Mouse (Mus musculus) lung, postnatal 0 days (tissue): Measurements from ENCODE around the gene Vmn2r85. TPM values are rescaled to one million over a fixed set of nuclear protein-coding genes. Genes with fewer than 3 reads are reported as not detected.
"Not testable (repeated sequence)": the region's sequence is repeated elsewhere in the genome, so short reads cannot be mapped to it uniquely, and the experiment has no call there.

ENCODE experiments used
- ATAC-seq: fragments of 200-750 bp; cut with Nextera tagmentation; 2 replicates; pipeline ENCODE4 v1.8.0; 2017; ENCODE audit warnings: moderate library complexity
- DNase-seq: peaks from one replicate; pipeline ENCODE4 v3.0.0-alpha.2; 2016; ENCODE audit warnings: low spot score
- H3K27ac ChIP-seq: fragments of 300-500 bp; sonication (generic); 2 replicates; pipeline ENCODE4 v1.5.1; 2014; ENCODE audit warnings: antibody characterized with exemption, mild to moderate bottlenecking, low read length, mixed read lengths
- H3K27me3 ChIP-seq: fragments of 300-500 bp; sonication (generic); replicated peaks from 2 replicates; pipeline ENCODE4 v1.6.1; 2014; ENCODE audit warnings: low read length, mixed read lengths; ENCODE audit not compliant: insufficient read depth
- H3K36me3 ChIP-seq: fragments of 300-500 bp; sonication (generic); 2 replicates; pipeline ENCODE4 v1.6.1; 2014; ENCODE audit warnings: low read length, mixed read lengths; ENCODE audit not compliant: insufficient read depth
- H3K4me1 ChIP-seq: fragments of 300-500 bp; sonication (generic); 2 replicates; pipeline ENCODE4 v1.6.1; 2014; ENCODE audit warnings: antibody characterized with exemption, low read depth, low read length, mixed read lengths; ENCODE audit not compliant: insufficient read depth
- H3K4me2 ChIP-seq: fragments of 300-500 bp; sonication (generic); replicated peaks from 2 replicates; pipeline ENCODE4 v1.6.1; 2014; ENCODE audit warnings: low read depth, mild to moderate bottlenecking, low read length, moderate library complexity, mixed read lengths
- H3K4me3 ChIP-seq: fragments of 300-500 bp; sonication (generic); 2 replicates; pipeline ENCODE4 v1.5.1; 2014; ENCODE audit warnings: low read depth, low read length
- H3K9ac ChIP-seq: fragments of 300-500 bp; sonication (generic); replicated peaks from 2 replicates; pipeline ENCODE4 v1.6.1; 2014; ENCODE audit warnings: low read depth, mild to moderate bottlenecking
- H3K9me3 ChIP-seq: fragments of 300-500 bp; sonication (generic); 2 replicates; pipeline ENCODE4 v1.6.1; 2016; ENCODE audit warnings: low read length, mixed read lengths
- CTCF ChIP-seq: IDR thresholded peaks from 2 replicates; pipeline ENCODE4 v1.5.1; 2016; ENCODE audit warnings: antibody characterized with exemption, mild to moderate bottlenecking
- EP300 ChIP-seq: IDR thresholded peaks from 2 replicates; pipeline ENCODE4 v1.6.1; 2016; ENCODE audit warnings: antibody characterized with exemption, mild to moderate bottlenecking, control low read depth
- WGBS: fragments of 180-500 bp; shearing (Covaris S2); extraction: QIAGEN DNeasy Blood & Tissue Kit; methylation state at CpG from one replicate; pipeline ENCODE4 v1.1.7; 2014; 5-methylcytosine and 5-hydroxymethylcytosine counted together
- polyA plus RNA-seq: library from polyadenylated mRNA; unstranded; fragments of >200 nt; fragmentation: Nextera tagmentation; extraction: Ambion mirVana; gene quantifications from 2 replicates; pipeline ENCODE4 v1.2.1, GENCODE M21; 2015

Vmn2r85 gene
- polyA plus RNA-seq, 1 experiment from 2014 or later = not detected

DNA sequence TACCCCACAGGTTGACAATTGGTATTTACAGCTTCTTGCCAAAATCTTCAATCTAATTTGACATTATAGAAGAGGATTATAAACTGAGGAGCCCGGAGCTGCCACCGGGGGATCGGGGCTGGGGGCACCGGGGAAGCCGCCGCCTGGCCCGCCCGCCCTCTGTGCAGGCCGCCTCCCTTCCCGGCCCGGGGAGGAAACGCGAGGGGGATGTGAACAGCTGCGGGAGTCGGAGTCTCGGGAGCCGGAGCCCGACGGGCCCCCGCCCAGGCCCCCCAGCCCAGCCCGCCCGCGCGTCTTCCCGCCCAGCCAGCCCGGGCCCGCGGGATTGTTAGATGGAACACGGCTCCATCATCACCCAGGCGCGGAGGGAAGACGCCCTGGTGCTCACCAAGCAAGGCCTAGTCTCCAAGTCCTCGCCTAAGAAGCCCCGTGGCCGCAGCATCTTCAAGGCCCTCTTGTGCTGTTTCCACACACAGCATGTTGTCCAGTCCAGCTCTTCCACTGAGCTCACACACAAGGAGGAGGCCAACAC, 17.3 kb downstream of the Vmn2r85 start:
- not testable (repeated sequence) for H3K9me3 ChIP-seq, H3K27ac ChIP-seq, H3K4me1 ChIP-seq, H3K4me2 ChIP-seq, H3K4me3 ChIP-seq, DNase-seq, H3K9ac ChIP-seq, H3K36me3 ChIP-seq, H3K27me3 ChIP-seq
- ATAC-seq = peak; percentile 52
- 70% methylated on average over 11 of the region's 35 CpGs for WGBS

GRCm38 (mm10) chr10:130394232-130394631, 35.3 kb downstream of the Vmn2r85 start, which contains the start of gene Vmn2r84:
Gene Vmn2r84 (minus strand): TSS chr10:130394332.
- DNase-seq = no peak
- Histone ChIP-seq H3K36me3 (no peaks in the 10 kb centered on the region), H3K4me3 (no peak within 1 kb of the TSS), H3K9ac (no peak within 1 kb of the TSS), H3K27ac (no peak within 1 kb of the TSS), H3K27me3 (no peaks in the 10 kb centered on the region), H3K4me1 (no peaks in the 10 kb centered on the region), H3K9me3 (no peaks in the 10 kb centered on the region), H3K4me2 (no peak within 1 kb of the TSS)
- ATAC-seq = no peak
- TF ChIP-seq EP300 = no peak

DNA sequence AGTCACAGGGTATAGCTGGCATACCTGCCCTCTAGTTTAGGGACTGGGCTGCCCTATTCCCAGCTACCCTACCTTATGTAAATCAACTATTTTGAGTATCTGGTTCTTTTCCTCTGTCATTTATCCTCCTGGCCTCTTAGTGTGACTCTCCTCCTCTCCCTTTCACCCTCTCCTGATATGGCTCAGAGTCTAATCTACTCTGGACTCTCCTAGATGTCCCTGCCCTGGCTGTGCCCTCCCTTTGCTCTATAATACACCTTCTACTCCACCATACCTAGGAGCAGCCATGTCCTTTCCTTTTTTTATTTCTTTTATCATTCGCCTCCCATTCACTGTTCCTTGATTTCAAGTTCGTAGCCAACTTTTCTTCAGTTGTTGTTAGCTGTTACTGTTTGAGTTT, 54.4 kb downstream of the Vmn2r85 start:
- no peaks in the 10 kb centered on the region for H3K27me3 ChIP-seq
- H3K27ac ChIP-seq = no peak overlapping the region
- no peak overlapping the region for H3K4me3 ChIP-seq
- ATAC-seq (no peak), DNase-seq (no peak)
- no peaks in the 10 kb centered on the region for H3K4me1 ChIP-seq
- 72% methylated on average over 2 of the region's 2 CpGs for WGBS
- TF ChIP-seq CTCF (no peak), EP300 (no peak)
- H3K4me2 ChIP-seq = no peak overlapping the region
- no peaks in the 10 kb centered on the region for H3K36me3 ChIP-seq
- no peaks in the 10 kb centered on the region for H3K9me3 ChIP-seq
- no peak overlapping the region for H3K9ac ChIP-seq

- 71% methylated on average over 2 of the region's 2 CpGs for WGBS
- no peak for DNase-seq
These were observed 56.9 kb downstream of the Vmn2r85 start for GRCm38 (mm10) chr10:130372491-130373173.

DNA sequence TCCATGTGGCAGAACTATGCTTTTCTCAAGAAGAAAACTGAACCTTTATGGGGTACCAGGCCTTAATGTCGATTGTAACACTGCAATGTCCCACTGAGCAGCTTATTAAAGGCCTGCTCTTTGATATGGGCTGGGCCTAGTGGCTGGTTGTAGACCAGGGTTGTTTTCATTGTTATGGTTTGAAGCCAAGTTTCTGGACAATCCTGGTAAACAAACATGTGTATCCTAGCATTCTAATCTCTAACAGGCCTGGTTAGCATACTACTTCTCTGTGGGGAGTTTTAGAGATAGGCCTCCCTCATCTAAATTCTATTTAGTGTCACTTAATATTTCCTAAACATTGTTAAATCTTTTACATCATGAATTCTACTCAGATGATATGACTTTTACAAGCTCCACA, 57.9 kb downstream of the Vmn2r85 start:
- no peaks in the 10 kb centered on the region for H3K27me3 ChIP-seq
- TF ChIP-seq CTCF = no peak
- TF ChIP-seq EP300 = no peak
- no peaks in the 10 kb centered on the region for H3K36me3 ChIP-seq
- DNase-seq = no peak
- ATAC-seq = no peak
- WGBS = 41% methylated on average over 1 of the region's 1 CpGs
- H3K9me3 ChIP-seq = no peaks in the 10 kb centered on the region
- H3K4me1 ChIP-seq = no peaks in the 10 kb centered on the region
- no peak overlapping the region for H3K4me3 ChIP-seq
- H3K9ac ChIP-seq = no peak overlapping the region
- no peak overlapping the region for H3K4me2 ChIP-seq
- H3K27ac ChIP-seq = no peak overlapping the region

More at GRCm38 (mm10) chr10:130372491-130373173, 56.9 kb downstream of the Vmn2r85 start:
- no peaks in the 10 kb centered on the region for H3K36me3 ChIP-seq
- H3K27me3 ChIP-seq = no peaks in the 10 kb centered on the region
- H3K4me1 ChIP-seq = no peaks in the 10 kb centered on the region
- TF ChIP-seq CTCF (no peak), EP300 (no peak)
- H3K9me3 ChIP-seq = no peaks in the 10 kb centered on the region
- H3K27ac ChIP-seq = no peak overlapping the region
- H3K9ac ChIP-seq = no peak overlapping the region
- no peak for ATAC-seq
- H3K4me2 ChIP-seq = no peak overlapping the region
- H3K4me3 ChIP-seq = no peak overlapping the region

DNA sequence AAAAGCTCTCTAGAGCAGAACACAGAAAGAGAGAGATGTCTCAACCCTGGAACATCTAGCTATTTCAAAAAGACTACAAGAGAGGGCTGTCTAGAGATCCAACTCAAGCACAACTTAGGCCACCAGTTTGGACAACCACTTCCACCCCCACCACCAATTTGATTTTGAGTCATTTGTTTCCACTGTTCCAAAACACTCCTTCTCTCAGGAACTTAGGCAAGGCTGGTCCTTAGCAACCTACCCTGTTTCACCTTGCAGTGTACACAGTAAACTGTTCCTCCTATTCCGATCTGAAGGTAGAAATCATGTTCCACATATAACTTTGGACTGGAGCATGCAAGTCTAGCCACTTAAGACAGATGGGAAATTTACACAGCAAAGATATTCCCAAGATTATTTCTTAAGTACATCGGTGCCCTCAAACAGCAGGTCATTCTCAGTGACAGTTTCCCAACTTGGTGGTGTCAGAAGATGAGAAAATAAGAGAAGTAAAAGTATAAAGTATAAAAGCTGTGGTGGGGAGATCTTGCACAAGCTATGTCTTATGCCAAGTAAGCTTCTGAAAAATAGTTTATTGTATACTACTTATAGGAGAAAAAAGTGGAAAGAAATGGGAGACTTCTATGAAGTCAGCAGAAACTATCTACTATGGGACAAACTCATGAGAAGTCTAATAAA, 59.4 kb downstream of the Vmn2r85 start:
- H3K4me2 ChIP-seq = no peak overlapping the region
- H3K4me1 ChIP-seq = no peaks in the 10 kb centered on the region
- H3K27ac ChIP-seq = no peak overlapping the region
- H3K4me3 ChIP-seq = no peak overlapping the region
- ATAC-seq (no peak), DNase-seq (no peak)
- H3K36me3 ChIP-seq = no peaks in the 10 kb centered on the region
- no peak for TF ChIP-seq CTCF
- TF ChIP-seq EP300 = no peak
- H3K9ac ChIP-seq = no peak overlapping the region
- H3K9me3 ChIP-seq = no peaks in the 10 kb centered on the region
- H3K27me3 ChIP-seq = no peaks in the 10 kb centered on the region
- WGBS = 65% methylated on average over 2 of the region's 2 CpGs
